Mouse (Mus musculus): ENCODE data around the gene Lrrc56. TPM values are rescaled to one million over a fixed set of nuclear protein-coding genes. Genes with fewer than 3 reads are reported as not detected.

The Lrrc56 gene
- polyA plus RNA-seq (2012; rRNA removed): 5.2 and 5.5 TPM in 2 replicates

- peak; percentile 93 to 98 for DNase-seq (ENCODE audit: low read depth in 1 of 2, low spot score in 2 of 2)
- Histone ChIP-seq H3K27ac (ENCODE audit: insufficient read depth, low read length) (peak within 1 kb of the TSS; percentile 87), H3K27me3 (ENCODE audit: control insufficient read depth, insufficient read depth, low read length) (no peaks in the 10 kb centered on the region), H3K4me1 (ENCODE audit: control insufficient read depth, insufficient read depth, insufficient read length) (peaks cover 9% of the 10 kb centered on the region; the same call in 1 of the 2 replicates), H3K4me3 (ENCODE audit: extremely low read depth, insufficient read depth, insufficient read length) (peak within 1 kb of the TSS; percentile 79), H3K36me3 (ENCODE audit: control insufficient read depth, insufficient read depth, low read length) (peaks cover 21% of the 10 kb centered on the region)
- TF ChIP-seq POLR2A (IDR thresholded peaks at IDR 0.05; ENCODE audit: low read depth, low read length) (peak; percentile 82), CTCF (IDR thresholded peaks at IDR 0.05; ENCODE audit: extremely low read depth, insufficient read depth, insufficient read length, insufficient replicate concordance) (no peak)
- under 1% methylated on average over 34 of the region's 39 CpGs for WGBS
Observed at GRCm38 (mm10) chr7:141193948-141194347, at the start of gene Lrrc56, which contains the start of gene Hras. TSS of gene Lrrc56 (plus strand) at chr7:141194157. TSS of gene Hras (minus strand) at chr7:141194005.

- Histone ChIP-seq H3K27ac (ENCODE audit: insufficient read depth, low read length) (no peak overlapping the region), H3K4me3 (ENCODE audit: extremely low read depth, insufficient read depth, insufficient read length) (no peak overlapping the region), H3K27me3 (ENCODE audit: control insufficient read depth, insufficient read depth, low read length) (no peaks in the 10 kb centered on the region), H3K4me1 (ENCODE audit: control insufficient read depth, insufficient read depth, insufficient read length) (no peaks in the 10 kb centered on the region), H3K36me3 (ENCODE audit: control insufficient read depth, insufficient read depth, low read length) (no peaks in the 10 kb centered on the region; the same call in 1 of the 2 replicates)
- TF ChIP-seq POLR2A (IDR thresholded peaks at IDR 0.05; ENCODE audit: low read depth, low read length) (no peak), CTCF (IDR thresholded peaks at IDR 0.05; ENCODE audit: extremely low read depth, insufficient read depth, insufficient read length, insufficient replicate concordance) (no peak)
- DNase-seq (ENCODE audit: low read depth in 1 of 2, low spot score in 2 of 2): no peak
- 57% methylated on average over 3 of the region's 3 CpGs for WGBS
Observed at GRCm38 (mm10) chr7:141144650-141145049, 49.3 kb upstream of the Lrrc56 start.

GRCm38 (mm10) chr7:141145403-141145802, 48.6 kb upstream of the Lrrc56 start:
- 50% methylated on average over 1 of the region's 1 CpGs for WGBS
- H3K4me1 ChIP-seq (ENCODE audit: control insufficient read depth, insufficient read depth, insufficient read length): no peaks in the 10 kb centered on the region
- no peaks in the 10 kb centered on the region for H3K27me3 ChIP-seq (ENCODE audit: control insufficient read depth, insufficient read depth, low read length)
- DNase-seq (ENCODE audit: low read depth in 1 of 2, low spot score in 2 of 2): no peak
- TF ChIP-seq CTCF (IDR thresholded peaks at IDR 0.05; ENCODE audit: extremely low read depth, insufficient read depth, insufficient read length, insufficient replicate concordance) (no peak), POLR2A (IDR thresholded peaks at IDR 0.05; ENCODE audit: low read depth, low read length) (no peak)
- no peak overlapping the region for H3K4me3 ChIP-seq (ENCODE audit: extremely low read depth, insufficient read depth, insufficient read length)
- H3K36me3 ChIP-seq (ENCODE audit: control insufficient read depth, insufficient read depth, low read length): no peaks in the 10 kb centered on the region; the same call in 1 of the 2 replicates
- H3K27ac ChIP-seq (ENCODE audit: insufficient read depth, low read length): no peak overlapping the region

- no peak for DNase-seq (ENCODE audit: low read depth in 1 of 2, low spot score in 2 of 2)
- no peak for TF ChIP-seq CTCF (IDR thresholded peaks at IDR 0.05; ENCODE audit: extremely low read depth, insufficient read depth, insufficient read length, insufficient replicate concordance)
- TF ChIP-seq POLR2A (IDR thresholded peaks at IDR 0.05; ENCODE audit: low read depth, low read length): no peak
- Histone ChIP-seq H3K27me3 (ENCODE audit: control insufficient read depth, insufficient read depth, low read length) (no peaks in the 10 kb centered on the region), H3K4me3 (ENCODE audit: extremely low read depth, insufficient read depth, insufficient read length) (no peak overlapping the region), H3K4me1 (ENCODE audit: control insufficient read depth, insufficient read depth, insufficient read length) (no peaks in the 10 kb centered on the region), H3K27ac (ENCODE audit: insufficient read depth, low read length) (no peak overlapping the region), H3K36me3 (ENCODE audit: control insufficient read depth, insufficient read depth, low read length) (no peaks in the 10 kb centered on the region; the same call in 1 of the 2 replicates)
- WGBS: 86% methylated on average over 12 of the region's 12 CpGs
Observed at GRCm38 (mm10) chr7:141146043-141146595, 47.8 kb upstream of the Lrrc56 start.

- H3K4me3 ChIP-seq (ENCODE audit: extremely low read depth, insufficient read depth, insufficient read length): no peak overlapping the region
- H3K36me3 ChIP-seq (ENCODE audit: control insufficient read depth, insufficient read depth, low read length): no peaks in the 10 kb centered on the region; the same call in 1 of the 2 replicates
- DNase-seq (ENCODE audit: low read depth in 1 of 2, low spot score in 2 of 2): no peak
- no peaks in the 10 kb centered on the region for H3K27me3 ChIP-seq (ENCODE audit: control insufficient read depth, insufficient read depth, low read length)
- H3K4me1 ChIP-seq (ENCODE audit: control insufficient read depth, insufficient read depth, insufficient read length): no peaks in the 10 kb centered on the region
- no peak overlapping the region for H3K27ac ChIP-seq (ENCODE audit: insufficient read depth, low read length)
- WGBS: 85% methylated on average over 6 of the region's 6 CpGs
- TF ChIP-seq POLR2A (IDR thresholded peaks at IDR 0.05; ENCODE audit: low read depth, low read length): no peak
Observed at GRCm38 (mm10) chr7:141147044-141147443, 46.9 kb upstream of the Lrrc56 start.

- no peak for DNase-seq (ENCODE audit: low read depth in 1 of 2, low spot score in 2 of 2)
- Histone ChIP-seq H3K36me3 (ENCODE audit: control insufficient read depth, insufficient read depth, low read length) (no peaks in the 10 kb centered on the region; the same call in none of the 2 replicates), H3K4me3 (ENCODE audit: extremely low read depth, insufficient read depth, insufficient read length) (no peak overlapping the region), H3K4me1 (ENCODE audit: control insufficient read depth, insufficient read depth, insufficient read length) (no peaks in the 10 kb centered on the region), H3K27me3 (ENCODE audit: control insufficient read depth, insufficient read depth, low read length) (no peaks in the 10 kb centered on the region), H3K27ac (ENCODE audit: insufficient read depth, low read length) (no peak overlapping the region)
- TF ChIP-seq CTCF (IDR thresholded peaks at IDR 0.05; ENCODE audit: extremely low read depth, insufficient read depth, insufficient read length, insufficient replicate concordance) (no peak), POLR2A (IDR thresholded peaks at IDR 0.05; ENCODE audit: low read depth, low read length) (no peak)
- WGBS: 91% methylated on average over 4 of the region's 4 CpGs
Observed at GRCm38 (mm10) chr7:141148639-141149038, 45.3 kb upstream of the Lrrc56 start.

GRCm38 (mm10) chr7:141155362-141155761, 38.6 kb upstream of the Lrrc56 start:
- Histone ChIP-seq H3K36me3 (ENCODE audit: control insufficient read depth, insufficient read depth, low read length) (peaks cover 14% of the 10 kb centered on the region), H3K4me1 (ENCODE audit: control insufficient read depth, insufficient read depth, insufficient read length) (no peaks in the 10 kb centered on the region), H3K27me3 (ENCODE audit: control insufficient read depth, insufficient read depth, low read length) (no peaks in the 10 kb centered on the region), H3K4me3 (ENCODE audit: extremely low read depth, insufficient read depth, insufficient read length) (no peak overlapping the region), H3K27ac (ENCODE audit: insufficient read depth, low read length) (no peak overlapping the region)
- no peak for DNase-seq (ENCODE audit: low read depth in 1 of 2, low spot score in 2 of 2)
- no peak for TF ChIP-seq POLR2A (IDR thresholded peaks at IDR 0.05; ENCODE audit: low read depth, low read length)
- TF ChIP-seq CTCF (IDR thresholded peaks at IDR 0.05; ENCODE audit: extremely low read depth, insufficient read depth, insufficient read length, insufficient replicate concordance): no peak
- 87% methylated on average over 9 of the region's 9 CpGs for WGBS

Data from spleen, adult 2 months (tissue).